Mouse (Mus musculus) left cerebral cortex, adult 11 months (tissue): Measurements from ENCODE around the gene Dysf.
"Not testable (repeated sequence)": the region's sequence is repeated elsewhere in the genome, so short reads cannot be mapped to it uniquely, and the experiment has no call there.

ENCODE experiments used
- DNase-seq: peaks from one replicate; pipeline ENCODE4 v3.0.0; 2022; ENCODE audit warnings: low spot score

Dysf gene

GRCm38 (mm10) chr6:84008363-84009171 is at the start of gene Dysf:
Gene Dysf, plus strand, starts transcription at chr6:84008590.
- no peak for DNase-seq

DNA sequence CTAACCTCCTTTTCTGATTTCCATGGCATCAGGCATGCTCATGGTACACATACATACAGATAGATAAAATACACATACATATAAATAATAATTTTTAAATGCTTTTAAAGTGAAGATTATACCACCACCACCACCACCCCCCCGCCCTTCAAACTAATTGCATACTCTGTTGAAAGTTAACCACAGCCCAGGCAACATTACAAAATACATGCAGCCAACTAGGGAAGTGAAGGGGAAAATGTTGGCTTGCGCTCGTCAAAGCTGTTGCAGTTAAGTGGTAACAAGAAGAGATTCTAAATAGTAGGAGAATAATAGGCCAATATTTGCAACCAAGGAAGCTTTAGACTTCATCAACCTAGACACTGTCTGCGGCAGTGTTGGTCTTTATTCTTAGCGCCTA is 20.7 kb upstream of the Dysf start:
- DNase-seq = no peak

DNA sequence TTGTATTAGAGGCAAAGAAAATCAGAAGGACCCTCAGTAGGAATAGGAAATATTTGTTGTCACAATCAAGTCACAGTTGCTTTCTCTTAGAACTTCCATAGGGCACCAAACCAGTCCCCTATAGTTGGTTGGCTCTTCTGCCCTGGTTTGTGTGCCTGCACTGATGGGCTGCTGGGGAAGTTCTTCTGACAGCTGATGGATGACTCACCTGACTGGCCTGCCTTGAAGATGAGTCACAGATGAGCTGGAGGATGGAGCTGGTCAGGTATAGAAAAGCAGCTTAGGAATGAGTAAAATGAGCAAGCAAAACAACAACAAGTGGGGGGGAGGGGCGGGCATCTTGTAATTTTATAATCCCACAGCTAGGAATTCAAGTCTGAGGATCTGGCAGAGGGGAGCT is 5.7 kb upstream of the Dysf start:
- no peak for DNase-seq

DNA sequence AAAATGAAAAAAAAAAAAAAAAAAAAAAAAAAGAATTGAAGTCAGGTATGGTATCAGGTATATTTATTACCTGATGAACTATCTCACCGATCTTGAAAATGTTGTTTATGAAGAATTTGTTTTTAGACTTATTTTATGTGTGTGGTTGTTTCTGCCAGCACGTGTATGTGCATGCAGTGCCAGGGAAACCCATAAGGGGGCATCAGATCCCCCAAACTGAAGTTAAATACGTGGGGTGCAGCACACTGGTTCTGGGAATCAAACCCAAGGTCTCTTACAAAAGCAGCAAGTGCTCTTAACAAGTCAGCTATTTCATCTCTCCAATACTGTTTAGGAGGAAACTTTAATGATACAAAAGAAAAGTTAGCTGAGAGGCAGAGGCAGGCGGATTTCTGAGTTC is 4.1 kb upstream of the Dysf start:
- DNase-seq = no peak

- no peak for DNase-seq
Measured at GRCm38 (mm10) chr6:84009172-84009872, 932 bp downstream of the Dysf start.

DNA sequence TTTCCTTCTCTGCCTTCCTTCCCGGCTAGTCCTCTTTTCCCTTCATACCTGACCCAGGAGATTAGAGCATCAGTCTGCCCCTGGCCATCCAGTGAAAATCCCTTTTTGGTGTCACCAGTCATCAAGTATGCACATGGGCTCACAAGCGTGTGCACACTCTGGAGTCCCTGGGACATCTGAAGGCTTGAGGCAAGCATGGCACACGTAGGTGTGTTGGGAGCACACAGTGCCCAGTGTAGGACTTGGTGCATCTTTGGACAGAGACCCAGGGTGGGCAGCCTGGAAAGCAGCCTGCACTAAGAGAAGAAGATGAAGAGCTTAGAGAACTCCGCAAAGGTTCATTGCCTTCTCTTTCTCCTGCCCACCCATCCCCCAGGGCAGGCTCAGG is 1.5 kb downstream of the Dysf start:
- DNase-seq = no peak

DNA sequence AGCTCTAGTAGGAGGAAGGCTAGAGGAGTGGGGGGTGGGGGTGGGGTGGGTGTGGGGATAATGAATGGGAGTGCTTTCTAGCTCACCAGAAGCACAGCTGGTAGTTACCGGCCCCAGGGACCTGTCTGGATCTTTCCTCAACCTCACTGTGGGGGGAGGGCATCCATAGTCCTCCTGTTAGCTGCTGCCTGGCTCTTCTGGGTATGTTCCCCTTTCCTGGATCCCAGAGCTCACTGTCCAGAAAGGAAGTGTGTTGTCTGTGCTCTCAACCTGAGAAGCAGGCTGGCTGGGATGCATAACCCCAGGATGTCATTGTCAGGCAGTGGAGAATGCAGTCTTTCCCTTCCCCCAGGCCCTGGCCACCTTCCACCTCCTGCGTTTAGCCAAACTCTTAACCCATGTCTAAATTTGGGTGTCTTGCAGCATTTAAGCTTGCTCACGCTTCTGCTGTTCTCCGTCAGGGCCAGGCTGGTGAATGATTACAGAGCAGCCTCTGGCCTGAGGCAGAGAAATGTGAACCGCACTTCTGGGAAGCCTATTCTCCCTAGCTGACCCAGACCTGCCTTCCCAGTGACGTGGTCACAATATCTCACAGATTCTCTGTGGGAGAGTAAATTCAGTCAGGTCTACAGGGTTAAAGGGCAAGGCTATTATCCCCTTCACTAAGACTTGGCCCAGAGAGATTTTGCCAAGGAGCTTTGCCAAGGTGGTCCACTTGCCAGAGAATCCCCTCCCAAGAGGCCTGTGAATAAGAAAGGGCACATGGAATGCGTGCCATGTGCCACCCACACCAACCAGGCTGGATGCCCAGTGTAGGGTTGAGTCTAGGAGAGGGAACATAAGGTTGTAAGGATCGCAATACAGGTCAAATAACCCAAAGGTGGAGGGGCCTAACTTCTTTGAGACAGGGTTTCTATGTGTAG is 2.2 kb downstream of the Dysf start:
- DNase-seq = no peak

DNA sequence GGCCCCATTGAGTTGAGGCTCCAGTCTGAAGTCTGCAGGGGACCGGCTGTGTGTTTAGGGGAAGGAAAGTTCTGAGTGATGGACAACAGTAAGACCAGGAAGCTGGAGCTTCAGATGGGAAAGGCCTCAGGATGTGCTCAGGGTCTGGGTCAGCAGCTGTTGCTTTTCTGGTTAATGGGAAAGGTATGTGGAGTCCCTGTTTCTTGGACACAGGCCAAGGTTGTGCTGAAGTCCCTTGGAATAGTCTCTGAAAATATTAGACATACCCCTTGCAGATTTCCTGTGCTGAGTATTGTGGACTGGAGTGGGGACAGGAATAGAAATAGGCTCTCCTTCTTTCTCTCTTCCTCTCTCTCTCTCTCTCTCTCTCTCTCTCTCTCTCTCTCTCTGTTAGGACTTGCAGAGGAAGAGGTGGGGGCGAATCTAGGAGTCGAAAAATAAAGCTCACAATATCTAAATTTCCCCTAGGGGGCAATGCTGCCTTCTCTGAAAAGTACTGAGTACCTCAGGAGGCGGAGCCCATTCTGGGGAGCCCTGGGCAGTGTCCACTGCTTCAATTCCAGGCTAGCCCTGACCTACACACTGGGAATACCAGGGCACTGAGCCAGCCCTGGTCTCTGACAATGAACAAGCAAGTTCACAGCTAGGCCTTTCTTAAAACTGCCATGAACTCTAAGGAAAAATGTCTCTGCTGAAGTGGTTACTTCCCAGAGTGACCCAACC is 6.7 kb downstream of the Dysf start:
- DNase-seq = not testable (repeated sequence)

DNA sequence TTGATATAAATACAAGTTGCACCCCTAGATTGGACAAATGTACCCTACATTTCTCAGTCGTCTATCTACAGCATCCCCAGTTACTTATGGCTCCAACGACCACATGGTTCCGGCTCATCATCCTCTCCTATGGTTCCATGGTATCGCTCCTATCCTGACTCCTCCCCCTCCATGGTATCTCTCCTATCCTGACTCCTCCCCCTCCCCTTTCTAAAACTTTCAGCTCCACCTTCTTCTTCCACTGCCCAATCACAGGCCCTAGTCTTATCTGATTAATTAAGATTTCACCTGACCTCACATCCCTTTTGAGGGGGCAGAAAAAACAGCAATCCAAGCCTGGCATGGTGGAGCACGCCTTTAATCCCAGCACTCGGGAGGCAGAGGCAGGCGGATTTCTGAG is 8.5 kb downstream of the Dysf start:
- no peak for DNase-seq

DNA sequence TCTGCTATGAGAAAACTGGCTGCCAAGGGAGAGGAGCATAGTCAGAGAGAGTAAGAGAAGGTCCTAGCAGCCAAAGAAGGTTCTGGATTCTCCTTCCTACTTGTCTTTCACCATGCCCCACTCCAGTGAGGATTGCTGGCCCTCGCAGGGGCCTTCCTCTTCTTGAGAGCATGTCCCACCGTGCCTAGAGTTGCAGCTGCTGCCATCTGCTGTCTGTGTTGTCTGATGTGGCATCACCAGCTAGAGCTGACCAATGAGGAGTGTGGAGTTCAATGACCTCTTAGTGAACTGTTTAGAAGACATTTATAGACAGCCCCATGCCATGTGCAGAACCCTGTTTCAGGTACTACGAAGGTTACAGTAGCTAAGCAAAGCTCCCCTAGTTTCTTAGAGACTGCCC is 9.0 kb downstream of the Dysf start:
- no peak for DNase-seq

DNA sequence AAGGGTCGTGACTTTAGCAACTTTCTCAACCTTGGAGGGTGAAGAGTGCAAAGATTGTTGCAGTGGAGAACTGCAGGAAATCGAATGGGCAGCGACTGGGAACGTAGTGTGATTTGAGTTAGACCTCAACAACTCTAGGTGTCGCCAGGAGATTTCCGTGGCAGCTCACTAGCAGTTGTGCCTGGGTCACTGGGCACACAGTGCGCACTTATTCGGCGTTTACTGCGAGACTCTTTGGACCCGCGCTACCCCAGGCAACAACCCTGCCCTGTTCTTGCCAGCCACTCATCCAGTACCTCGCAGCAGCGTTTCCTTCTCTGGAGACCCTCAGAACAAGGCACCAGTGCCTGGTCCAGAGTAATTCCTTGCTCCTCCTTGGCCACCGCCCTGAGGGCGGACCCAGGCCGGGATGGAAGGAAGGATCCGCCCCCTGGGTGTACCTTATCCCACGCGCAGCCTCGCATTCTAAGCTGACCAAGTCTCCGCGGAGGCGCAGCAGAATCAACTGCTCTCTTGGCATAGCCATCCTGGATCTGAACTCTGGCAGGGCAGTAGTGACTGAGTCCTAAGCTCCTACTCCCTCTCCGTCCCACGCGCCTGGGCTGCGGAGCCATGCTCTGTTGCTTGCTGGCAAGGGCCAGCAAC is 10.6 kb downstream of the Dysf start:
- DNase-seq = no peak

DNA sequence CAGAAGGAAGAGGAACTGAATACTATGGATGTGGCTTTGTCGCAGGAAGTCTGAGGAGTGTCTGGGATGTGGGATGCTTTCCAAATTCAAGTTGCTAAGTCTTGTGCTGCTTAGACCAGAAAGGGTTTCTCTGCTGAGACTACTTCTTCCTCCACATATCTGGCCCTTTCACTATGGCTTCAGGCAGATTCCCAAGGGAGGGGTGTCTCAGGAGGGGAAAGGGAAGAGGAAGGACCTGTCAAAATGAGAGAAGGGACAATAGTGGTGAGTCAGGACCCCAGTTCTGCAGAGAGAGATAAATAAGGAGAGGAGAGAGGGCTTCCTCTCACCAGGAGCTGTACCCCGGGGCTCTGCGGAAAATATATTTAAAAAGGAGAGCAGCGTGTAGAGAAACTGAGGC is 11.6 kb downstream of the Dysf start:
- no peak for DNase-seq

DNA sequence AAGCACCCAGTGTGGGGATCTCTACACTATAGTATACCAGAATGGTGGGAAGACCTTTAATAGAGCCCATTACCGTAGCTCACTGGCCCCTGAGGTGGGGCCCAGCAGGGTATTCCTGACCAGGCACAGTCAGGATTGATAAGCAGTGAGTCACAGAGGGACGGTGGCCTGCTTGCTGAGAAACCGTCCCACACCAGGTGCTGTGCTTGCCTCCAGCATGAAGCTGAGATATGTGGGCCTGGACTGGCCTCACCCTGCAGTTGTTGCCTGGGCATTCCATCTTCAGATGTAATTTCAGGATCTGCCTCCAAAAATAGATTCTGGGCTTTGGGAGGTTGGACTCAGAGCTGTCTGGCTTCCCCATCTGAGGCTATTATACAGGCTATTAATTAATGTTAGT is 13.6 kb downstream of the Dysf start:
- no peak for DNase-seq

DNA sequence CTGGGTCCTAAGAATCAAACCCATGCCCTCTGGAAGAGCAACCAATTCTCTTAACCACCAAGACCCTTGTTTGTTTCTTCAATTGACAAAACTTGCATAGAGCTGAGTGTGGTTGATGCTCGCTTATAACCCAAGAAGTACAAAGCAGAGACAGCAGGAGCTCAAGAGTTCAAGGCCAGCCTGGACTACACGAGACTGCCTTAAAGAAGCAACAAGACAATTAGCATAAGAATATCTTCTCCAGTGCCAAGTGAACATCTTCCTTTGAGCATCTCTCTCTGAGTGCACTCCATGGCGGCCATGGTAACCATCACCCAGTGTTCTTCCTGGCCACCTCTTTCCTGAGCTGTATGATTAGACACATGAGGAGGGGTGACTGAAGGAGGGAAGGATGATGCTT is 17.2 kb downstream of the Dysf start:
- DNase-seq = no peak

GRCm38 (mm10) chr6:84028791-84029190 is 20.4 kb downstream of the Dysf start:
- no peak for DNase-seq

DNA sequence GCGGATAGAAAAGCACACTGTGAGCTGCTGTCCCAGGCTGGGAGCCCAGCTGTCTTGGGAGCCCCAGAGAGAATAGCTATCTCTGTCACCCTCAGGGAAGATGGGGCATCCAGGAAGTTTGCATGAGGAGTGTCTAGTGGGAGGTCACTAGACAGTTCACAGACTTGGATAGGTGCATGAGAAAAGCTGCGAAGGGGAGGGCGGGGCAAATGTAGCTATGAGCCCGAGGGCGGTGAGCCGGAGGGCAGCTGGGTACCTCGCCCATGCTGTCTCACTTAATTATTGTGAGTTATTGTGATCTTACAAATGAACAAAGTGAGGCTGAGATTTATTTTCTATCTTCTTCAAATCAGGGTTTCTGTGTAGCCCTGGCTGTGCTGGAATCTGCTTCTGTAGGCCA is 21.4 kb downstream of the Dysf start:
- no peak for DNase-seq

- not testable (repeated sequence) for DNase-seq
Measured at GRCm38 (mm10) chr6:84032516-84032915, 24.1 kb downstream of the Dysf start.

- no peak for DNase-seq
Measured at GRCm38 (mm10) chr6:84043251-84043940, 35.0 kb downstream of the Dysf start.

GRCm38 (mm10) chr6:84044679-84045078 is 36.3 kb downstream of the Dysf start:
- DNase-seq = no peak

GRCm38 (mm10) chr6:84048856-84049255 is 40.5 kb downstream of the Dysf start:
- DNase-seq = no peak

DNA sequence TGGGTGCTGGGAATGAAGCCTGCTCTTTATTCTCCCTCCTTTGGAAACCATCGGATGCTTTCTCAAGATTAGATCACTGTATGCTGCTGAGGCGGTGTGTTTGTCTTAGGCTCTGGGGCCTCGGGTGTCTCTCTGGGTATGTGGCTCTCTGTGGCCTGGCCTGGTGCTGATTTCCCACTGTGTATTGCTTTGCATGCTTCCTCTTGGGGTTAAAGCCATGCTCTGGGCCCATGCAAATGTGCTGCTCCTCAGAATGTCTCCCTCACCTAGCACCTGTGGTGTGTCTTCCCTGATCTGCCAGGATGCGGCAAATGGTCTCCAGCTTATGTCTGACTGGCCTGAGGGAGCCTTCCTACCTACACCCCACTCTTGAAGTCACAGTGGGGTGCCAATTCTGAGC is 41.8 kb downstream of the Dysf start:
- DNase-seq = no peak
